Mouse (Mus musculus) midbrain, embryonic 11.5 days (tissue): Measurements from ENCODE around the gene Cyth4. TPM values are rescaled to one million over a fixed set of nuclear protein-coding genes. Genes with fewer than 3 reads are reported as not detected.

ENCODE experiments used
- ATAC-seq: fragments of 200-750 bp; cut with Nextera tagmentation; 2 replicates; pipeline ENCODE4 v1.8.0; 2017; ENCODE audit warnings: moderate TSS enrichment, moderate library complexity; ENCODE audit not compliant: low FRiP score
- DNase-seq: peaks from one replicate; pipeline ENCODE4 v3.0.0; 2015; ENCODE audit warnings: low spot score; ENCODE audit errors: missing footprints
- H3K27ac ChIP-seq: fragments of 300-500 bp; sonication (generic); 2 replicates; pipeline ENCODE4 v1.5.1; 2014; ENCODE audit warnings: low read depth, low read length
- H3K27me3 ChIP-seq: fragments of 300-500 bp; sonication (generic); 2 replicates; pipeline ENCODE4 v1.6.1; 2014; ENCODE audit warnings: mild to moderate bottlenecking, low read length, moderate library complexity, mixed read lengths; ENCODE audit not compliant: control insufficient read depth, insufficient read depth
- H3K36me3 ChIP-seq: fragments of 300-500 bp; sonication (generic); 2 replicates; pipeline ENCODE4 v1.6.1; 2014; ENCODE audit warnings: mild to moderate bottlenecking, low read length, moderate library complexity, mixed read lengths; ENCODE audit not compliant: control insufficient read depth, insufficient read depth
- H3K4me1 ChIP-seq: fragments of 300-500 bp; sonication (generic); 2 replicates; pipeline ENCODE4 v1.6.1; 2014; ENCODE audit warnings: low read length; ENCODE audit not compliant: control insufficient read depth, insufficient read depth
- H3K4me2 ChIP-seq: fragments of 300-500 bp; sonication (generic); 2 replicates; pipeline ENCODE4 v1.6.1; 2014; ENCODE audit warnings: mild to moderate bottlenecking, moderate library complexity
- H3K4me3 ChIP-seq: fragments of 300-500 bp; sonication (generic); 2 replicates; pipeline ENCODE4 v1.5.1; 2014; ENCODE audit warnings: low read depth, low read length
- H3K9ac ChIP-seq: fragments of 300-500 bp; sonication (generic); 2 replicates; pipeline ENCODE4 v1.6.1; 2014; ENCODE audit warnings: low read length
- H3K9me3 ChIP-seq: fragments of 300-500 bp; sonication (generic); 2 replicates; pipeline ENCODE4 v1.6.1; 2016; ENCODE audit warnings: low read length; ENCODE audit not compliant: control insufficient read depth
- WGBS: fragments of 180-500 bp; shearing (Covaris S2); extraction: QIAGEN DNeasy Blood & Tissue Kit; methylation state at CpG from one replicate; pipeline ENCODE4 v1.1.7; 2014; 5-methylcytosine and 5-hydroxymethylcytosine counted together
- polyA plus RNA-seq: library from polyadenylated mRNA; unstranded; fragments of >200 nt; fragmentation: Nextera tagmentation; extraction: Ambion mirVana; gene quantifications from 2 replicates; pipeline ENCODE4 v1.2.1, GENCODE M21; 2014

Gene Cyth4
- polyA plus RNA-seq, 1 experiment from 2014 or later, result 2.7 TPM

- H3K4me3 ChIP-seq, result no peak overlapping the region
- no peak overlapping the region for H3K27ac ChIP-seq
- 0 out of 2 replicates have a peak, but pooled peaks cover 2% of the 10 kb centered on the region for H3K4me1 ChIP-seq
- no peaks in the 10 kb centered on the region for H3K9me3 ChIP-seq
- no peaks in the 10 kb centered on the region for H3K36me3 ChIP-seq
- H3K27me3 ChIP-seq, result no peaks in the 10 kb centered on the region
- DNase-seq (no peak), ATAC-seq (no peak)
- no peak overlapping the region for H3K9ac ChIP-seq
- H3K4me2 ChIP-seq, result no peak overlapping the region
- WGBS, result 91% methylated on average over 3 of the region's 3 CpGs
These were observed 33.5 kb upstream of the Cyth4 start for GRCm38 (mm10) chr15:78563344-78563743.

GRCm38 (mm10) chr15:78563937-78564336, 32.9 kb upstream of the Cyth4 start:
- Histone ChIP-seq H3K27me3 (no peaks in the 10 kb centered on the region), H3K9me3 (no peaks in the 10 kb centered on the region), H3K4me1 (0 out of 2 replicates have a peak, but pooled peaks cover 2% of the 10 kb centered on the region), H3K9ac (no peak overlapping the region), H3K4me2 (no peak overlapping the region), H3K27ac (no peak overlapping the region), H3K36me3 (no peaks in the 10 kb centered on the region), H3K4me3 (no peak overlapping the region)
- ATAC-seq, result no peak
- WGBS, result 92% methylated on average over 5 of the region's 5 CpGs
- DNase-seq, result no peak

- Histone ChIP-seq H3K4me2 (no peak overlapping the region), H3K9me3 (no peaks in the 10 kb centered on the region), H3K9ac (no peak overlapping the region), H3K27me3 (no peaks in the 10 kb centered on the region), H3K36me3 (no peaks in the 10 kb centered on the region), H3K27ac (no peak overlapping the region), H3K4me1 (no peaks in the 10 kb centered on the region), H3K4me3 (no peak overlapping the region)
- WGBS, result 77% methylated on average over 11 of the region's 11 CpGs
- ATAC-seq (no peak), DNase-seq (no peak)
These were observed 31.9 kb upstream of the Cyth4 start for GRCm38 (mm10) chr15:78564764-78565435.

GRCm38 (mm10) chr15:78567608-78568120, 29.2 kb upstream of the Cyth4 start:
- DNase-seq (no peak), ATAC-seq (no peak)
- WGBS, result 70% methylated on average over 9 of the region's 9 CpGs
- Histone ChIP-seq H3K27ac (no peak overlapping the region), H3K9me3 (no peaks in the 10 kb centered on the region), H3K27me3 (no peaks in the 10 kb centered on the region), H3K4me2 (no peak overlapping the region), H3K4me3 (no peak overlapping the region), H3K4me1 (no peaks in the 10 kb centered on the region), H3K9ac (no peak overlapping the region), H3K36me3 (no peaks in the 10 kb centered on the region)

GRCm38 (mm10) chr15:78570170-78570569, 26.7 kb upstream of the Cyth4 start:
- H3K27me3 ChIP-seq, result no peaks in the 10 kb centered on the region
- WGBS, result 94% methylated on average over 5 of the region's 5 CpGs
- no peak for ATAC-seq

GRCm38 (mm10) chr15:78571554-78572269, 25.1 kb upstream of the Cyth4 start:
- H3K27ac ChIP-seq, result no peak overlapping the region
- no peak for DNase-seq
- no peak overlapping the region for H3K4me2 ChIP-seq
- no peaks in the 10 kb centered on the region for H3K4me1 ChIP-seq
- no peak overlapping the region for H3K9ac ChIP-seq
- H3K27me3 ChIP-seq, result no peaks in the 10 kb centered on the region
- 69% methylated on average over 16 of the region's 16 CpGs for WGBS
- H3K4me3 ChIP-seq, result no peak overlapping the region
- H3K9me3 ChIP-seq, result no peaks in the 10 kb centered on the region
- no peaks in the 10 kb centered on the region for H3K36me3 ChIP-seq
- no peak for ATAC-seq

More at GRCm38 (mm10) chr15:78570170-78570569, 26.7 kb upstream of the Cyth4 start:
- Histone ChIP-seq H3K4me1 (no peaks in the 10 kb centered on the region), H3K9ac (no peak overlapping the region), H3K9me3 (no peaks in the 10 kb centered on the region), H3K36me3 (no peaks in the 10 kb centered on the region), H3K27ac (no peak overlapping the region), H3K4me2 (no peak overlapping the region), H3K4me3 (no peak overlapping the region)
- DNase-seq, result no peak

- Histone ChIP-seq H3K4me1 (no peaks in the 10 kb centered on the region), H3K9me3 (no peaks in the 10 kb centered on the region), H3K36me3 (no peaks in the 10 kb centered on the region), H3K4me2 (no peak overlapping the region), H3K27ac (no peak overlapping the region), H3K4me3 (no peak overlapping the region), H3K27me3 (no peaks in the 10 kb centered on the region), H3K9ac (no peak overlapping the region)
- 88% methylated on average over 5 of the region's 5 CpGs for WGBS
- no peak for DNase-seq
- no peak for ATAC-seq
These were observed 24.6 kb upstream of the Cyth4 start for GRCm38 (mm10) chr15:78572270-78572600.

- Histone ChIP-seq H3K4me1 (no peaks in the 10 kb centered on the region), H3K27ac (no peak within 1 kb of the TSS)
- WGBS, result 78% methylated on average over 8 of the region's 8 CpGs
These were observed 24.0 kb upstream of the Cyth4 start, which contains the start of gene Rac2 for GRCm38 (mm10) chr15:78572658-78573397. TSS of gene Rac2 (minus strand) at chr15:78572783.

More at GRCm38 (mm10) chr15:78572658-78573397, 24.0 kb upstream of the Cyth4 start, which contains the start of gene Rac2:
- no peak within 1 kb of the TSS for H3K4me2 ChIP-seq
- DNase-seq, result no peak
- no peak within 1 kb of the TSS for H3K4me3 ChIP-seq
- H3K9ac ChIP-seq, result no peak within 1 kb of the TSS
- no peaks in the 10 kb centered on the region for H3K9me3 ChIP-seq
- ATAC-seq, result no peak
- no peaks in the 10 kb centered on the region for H3K36me3 ChIP-seq
- H3K27me3 ChIP-seq, result no peaks in the 10 kb centered on the region
